Mouse (Mus musculus): Measurements from ENCODE around the gene Cd3g.

DNA sequence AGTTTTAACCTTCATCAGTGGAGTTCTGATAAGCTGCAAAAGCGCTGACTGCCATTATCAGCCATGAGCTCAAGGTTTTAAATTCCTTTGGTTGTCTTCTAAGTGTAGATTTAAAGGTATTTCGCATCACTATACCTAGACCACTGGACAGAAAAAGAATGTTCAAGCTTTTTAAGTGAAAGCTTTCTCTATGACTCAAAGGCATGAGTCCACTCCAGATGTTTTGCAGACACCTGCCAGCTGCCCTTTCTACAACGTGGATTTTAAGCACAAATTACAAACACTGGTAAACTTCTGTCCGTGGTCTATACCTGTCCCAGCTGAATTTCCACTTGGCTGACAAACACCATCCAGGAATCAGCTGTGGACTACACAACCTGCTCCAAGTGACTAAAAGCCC is 14.7 kb upstream of the Cd3g start:
- TF ChIP-seq MAX (IDR thresholded peaks at IDR 0.05), result no peak
- TF ChIP-seq MYOG (IDR thresholded peaks at IDR 0.05; ENCODE audit: control insufficient read depth, extremely low read depth, insufficient read length), result no peak
- TF ChIP-seq USF1 (IDR thresholded peaks at IDR 0.05; ENCODE audit: low read depth), result no peak
- TF ChIP-seq CTCF (IDR thresholded peaks at IDR 0.05; ENCODE audit: control insufficient read depth, insufficient read depth, insufficient read length), result no peak
- TF ChIP-seq MYOD1 (IDR thresholded peaks at IDR 0.05; ENCODE audit: control insufficient read depth, insufficient read length, low read depth), result no peak
- no peak for TF ChIP-seq CEBPB (IDR thresholded peaks at IDR 0.05; ENCODE audit: low read depth)
- TF ChIP-seq FOSL1 (IDR thresholded peaks at IDR 0.05; ENCODE audit: insufficient read depth, low read length, poor library complexity, severe bottlenecking), result no peak

Measured in C2C12 (cell line).